Mouse (Mus musculus) ES-E14 (cell line): ENCODE results near the gene Uri1. TPM values are rescaled to one million over a fixed set of nuclear protein-coding genes. Genes with fewer than 3 reads are reported as not detected.
A peak's percentile ranks its signal among the peaks of the same experiment; 100 is the strongest.

Experiments
- DNase-seq: peaks from one replicate; pipeline ENCODE4 v3.0.0-alpha.2; 2013; ENCODE audit warnings: low read depth, low spot score
- H3K27ac ChIP-seq: 2 replicates; pipeline ENCODE4 v1.5.1; 2012; ENCODE audit warnings: low read depth, mild to moderate bottlenecking, low read length, moderate library complexity, mixed read lengths; ENCODE audit not compliant: poor library complexity, insufficient read depth, severe bottlenecking
- H3K36me3 ChIP-seq: 2 replicates; pipeline ENCODE4 v1.6.1; 2012; ENCODE audit warnings: mild to moderate bottlenecking, low read length, moderate library complexity, mixed read lengths; ENCODE audit not compliant: control insufficient read depth, poor library complexity, insufficient read depth, severe bottlenecking
- H3K4me1 ChIP-seq, 2 experiments: fragments of 150-350 bp in 1 of 2; sonication (generic) in 1 of 2; 2 replicates each; pipeline ENCODE4 v1.6.1; 2012; ENCODE audit warnings: low read length in 2 of 2, mild to moderate bottlenecking in 1 of 2, mixed read lengths in 1 of 2; ENCODE audit not compliant: control insufficient read depth in 2 of 2, insufficient read depth in 2 of 2, poor library complexity in 1 of 2
- H3K4me3 ChIP-seq, 2 experiments: fragments of 150-350 bp in 1 of 2; sonication (generic) in 1 of 2; 2 replicates each; pipeline ENCODE4 v1.5.1; 2012; ENCODE audit warnings: low read length in 2 of 2, low read depth in 1 of 2, mild to moderate bottlenecking in 1 of 2, mixed read lengths in 1 of 2; ENCODE audit not compliant: insufficient read depth in 1 of 2, poor library complexity in 1 of 2, severe bottlenecking in 1 of 2
- H3K9ac ChIP-seq: 2 replicates; pipeline ENCODE4 v1.6.1; 2012; ENCODE audit warnings: low read depth, mild to moderate bottlenecking, low read length, mixed read lengths; ENCODE audit not compliant: poor library complexity, insufficient read depth, severe bottlenecking
- H3K9me3 ChIP-seq: fragments of 150-350 bp; sonication (generic); 2 replicates; pipeline ENCODE4 v1.6.1; 2012; ENCODE audit warnings: low read depth, mild to moderate bottlenecking, low read length; ENCODE audit not compliant: control insufficient read depth, insufficient read depth
- CHD2 ChIP-seq: IDR thresholded peaks from 2 replicates; pipeline ENCODE4 v1.6.1; 2014; ENCODE audit warnings: mild to moderate bottlenecking, low read depth, low read length, inconsistent platforms
- HCFC1 ChIP-seq: IDR thresholded peaks from 2 replicates; pipeline ENCODE4 v1.6.1; 2012; ENCODE audit warnings: low read length, inconsistent platforms, borderline replicate concordance; ENCODE audit not compliant: insufficient read depth
- MAFK ChIP-seq: IDR thresholded peaks from 2 replicates; pipeline ENCODE4 v1.6.1; 2014; ENCODE audit warnings: mild to moderate bottlenecking, low read depth, low read length, inconsistent platforms; ENCODE audit not compliant: insufficient read depth
- ZC3H11A ChIP-seq: IDR thresholded peaks from 2 replicates; pipeline ENCODE4 v1.6.1; 2012; ENCODE audit warnings: low read depth, mild to moderate bottlenecking, inconsistent platforms, low read length, borderline replicate concordance
- ZNF384 ChIP-seq: IDR thresholded peaks from 2 replicates; pipeline ENCODE4 v1.6.1; 2012; ENCODE audit warnings: low read depth, low read length, inconsistent platforms
- in situ Hi-C, 2 experiments: fragments of 600-800 bp; cut with MboI; formaldehyde crosslinking; loops; one replicate each; pipeline ENCODE4 v1.15.1; 2025; ENCODE audit warnings: low sequenced_read_pairs in 2 of 2, inconsistent platforms in 1 of 2; ENCODE audit not compliant: unreplicated experiment in 2 of 2
- total RNA-seq: library from RNA; depleted of rRNA; stranded (reverse); fragments of 300-350 nt; gene quantifications from 2 replicates; pipeline ENCODE4 v1.2.3, GENCODE M21; 2012

Gene Uri1
- total RNA-seq, 1 experiment, result 68.4 TPM

GRCm38 (mm10) chr7:38061060-38061970, 38.0 kb upstream of the Uri1 start:
- Histone ChIP-seq H3K4me3 (peak overlapping the region; percentile 46 to 58), H3K36me3 (no peaks in the 10 kb centered on the region), H3K9me3 (no peaks in the 10 kb centered on the region), H3K27ac (peak overlapping the region; percentile 36; the same call in 1 of the 2 replicates), H3K9ac (peak overlapping the region; percentile 78), H3K4me1 (peaks cover 3 to 6% of the 10 kb centered on the region in 2 experiments; a peak in 2 of 4 replicates)
- TF ChIP-seq ZNF384 (no peak), CHD2 (peak; percentile 82), ZC3H11A (peak; percentile 12; the same call in 1 of the 2 replicates), HCFC1 (no peak), MAFK (no peak)
- in situ Hi-C loops, result no loop called here
- DNase-seq, result peak; percentile 85

GRCm38 (mm10) chr7:38059636-38060330, 36.4 kb upstream of the Uri1 start:
- Histone ChIP-seq H3K36me3 (no peaks in the 10 kb centered on the region), H3K9me3 (no peaks in the 10 kb centered on the region), H3K27ac (no peak overlapping the region), H3K9ac (no peak overlapping the region), H3K4me3 (no peak overlapping the region), H3K4me1 (peaks cover 0 to 2% of the 10 kb centered on the region in 2 experiments; a peak in 2 of 4 replicates)
- TF ChIP-seq MAFK (no peak), HCFC1 (no peak), CHD2 (no peak), ZC3H11A (no peak), ZNF384 (no peak)
- in situ Hi-C loops, result no loop called here
- DNase-seq, result no peak

GRCm38 (mm10) chr7:38059096-38059495, 35.7 kb upstream of the Uri1 start:
- no peak overlapping the region for H3K27ac ChIP-seq
- H3K36me3 ChIP-seq, result no peaks in the 10 kb centered on the region
- no peaks in the 10 kb centered on the region; a peak in 1 of 4 replicates for H3K4me1 ChIP-seq
- no peaks in the 10 kb centered on the region for H3K9me3 ChIP-seq
- in situ Hi-C loops, result no loop called here
- TF ChIP-seq ZNF384 (no peak), CHD2 (no peak), ZC3H11A (no peak), HCFC1 (no peak)
- H3K4me3 ChIP-seq, result no peak overlapping the region
- no peak overlapping the region for H3K9ac ChIP-seq
- no peak for DNase-seq

GRCm38 (mm10) chr7:38055996-38056395, 32.6 kb upstream of the Uri1 start:
- no peaks in the 10 kb centered on the region for H3K9me3 ChIP-seq
- in situ Hi-C loops, result no loop called here
- no peak for DNase-seq
- no peak overlapping the region for H3K4me3 ChIP-seq
- no peaks in the 10 kb centered on the region for H3K36me3 ChIP-seq
- TF ChIP-seq CHD2, result no peak
- TF ChIP-seq MAFK, result no peak
- TF ChIP-seq ZNF384, result no peak
- no peak for TF ChIP-seq ZC3H11A
- TF ChIP-seq HCFC1, result no peak
- no peaks in the 10 kb centered on the region; a peak in 1 of 4 replicates for H3K4me1 ChIP-seq
- H3K9ac ChIP-seq, result no peak overlapping the region
- no peak overlapping the region for H3K27ac ChIP-seq
